Mouse (Mus musculus) granulocyte monocyte progenitor cell, adult 5-6 weeks (primary cell): ENCODE data around the gene Nup214. TPM values are rescaled to one million over a fixed set of nuclear protein-coding genes. Genes with fewer than 3 reads are reported as not detected.

ENCODE experiments used
- ATAC-seq: replicated peaks from 2 replicates; pipeline ENCODE4 v1.8.0; 2016; ENCODE audit warnings: mild to moderate bottlenecking, moderate TSS enrichment, inconsistent platforms; ENCODE audit not compliant: poor library complexity, severe bottlenecking
- total RNA-seq, 2 experiments: library from RNA; stranded (forward) in 1 of 2; stranded (reverse) in 1 of 2; fragments of 200-712, 200-1000 nt in 1 of 2; fragments of >200 nt in 1 of 2; fragmentation: Nextera tagmentation in 1 of 2; gene quantifications; 2 replicates each; pipeline ENCODE4 v1.2.3; 2014 to 2017

Nup214 gene
- total RNA-seq, 2 experiments from 2014 or later, result 52.2 to 145 TPM

DNA sequence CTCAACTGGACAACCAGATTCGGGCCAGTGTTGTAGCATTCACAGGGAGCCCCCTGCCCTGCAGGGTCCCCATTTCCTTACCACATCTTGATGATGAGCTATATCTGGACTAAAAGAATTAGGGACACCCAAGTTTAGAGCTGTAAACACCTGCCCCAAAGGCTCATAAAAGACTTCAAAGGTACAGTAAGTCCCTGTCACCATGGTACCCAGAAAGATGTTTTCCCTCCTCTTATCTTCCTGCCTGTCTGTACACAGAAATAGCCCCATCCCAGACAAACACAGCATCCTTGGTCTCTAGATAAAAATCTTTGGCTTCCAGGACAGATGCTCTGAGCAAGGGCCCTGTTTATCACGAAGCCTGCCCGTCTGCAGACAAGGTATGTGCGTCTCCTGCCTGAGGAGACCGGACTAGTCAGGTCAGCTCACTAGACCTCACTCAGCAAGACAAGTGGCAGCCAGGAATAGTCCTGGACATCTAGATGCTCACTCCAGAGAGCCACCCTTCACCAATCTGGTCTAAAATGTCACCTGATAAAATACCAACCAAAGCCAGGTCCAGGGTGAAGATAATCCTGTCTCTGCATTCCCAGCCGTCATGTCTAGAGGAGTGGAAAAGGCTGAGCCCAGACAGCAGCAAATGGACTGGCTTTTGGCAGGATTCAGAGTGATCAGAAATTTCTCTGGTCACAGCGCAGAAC, 89.4 kb downstream of the Nup214 start:
- no peak for ATAC-seq

DNA sequence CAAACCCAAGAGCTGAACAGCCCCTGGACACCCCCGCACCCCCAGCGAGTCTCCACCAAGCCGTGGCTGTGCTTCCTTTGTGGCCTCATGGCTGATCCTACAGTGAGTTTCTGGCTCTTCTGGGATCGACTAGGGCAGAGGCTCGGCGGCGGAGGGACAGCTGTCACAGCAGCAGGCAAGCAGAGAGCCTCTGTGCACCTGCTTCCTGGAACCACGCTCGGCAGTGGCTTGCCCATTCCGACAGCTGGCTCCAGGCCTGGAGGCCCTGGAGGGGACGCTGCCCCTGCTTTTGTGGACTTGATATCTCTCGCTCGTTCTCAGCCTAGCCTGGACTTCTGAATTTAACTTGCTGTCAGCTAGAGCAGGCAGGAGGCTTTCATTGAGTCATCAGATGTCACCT, 90.7 kb downstream of the Nup214 start:
- no peak for ATAC-seq

DNA sequence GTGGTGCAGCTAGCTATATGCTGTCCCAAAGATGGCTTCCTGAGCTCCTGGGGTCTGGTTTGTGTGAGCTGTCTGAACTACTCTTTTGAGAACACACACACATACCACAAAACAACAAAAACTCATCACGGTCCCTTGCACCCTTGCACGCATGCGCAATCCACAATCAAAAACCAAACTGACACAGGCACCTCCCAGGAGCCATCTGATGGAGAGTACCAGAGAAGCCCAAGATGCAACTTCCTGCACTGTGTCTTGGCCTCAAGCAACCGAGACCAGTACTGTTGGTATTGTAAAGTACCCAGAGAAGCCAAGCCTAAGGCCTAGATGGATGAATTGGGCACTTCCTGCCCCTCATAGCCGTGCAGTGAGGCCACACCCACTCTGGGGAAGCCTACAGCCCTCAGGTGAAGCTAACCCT, 91.1 kb downstream of the Nup214 start:
- ATAC-seq, result no peak

DNA sequence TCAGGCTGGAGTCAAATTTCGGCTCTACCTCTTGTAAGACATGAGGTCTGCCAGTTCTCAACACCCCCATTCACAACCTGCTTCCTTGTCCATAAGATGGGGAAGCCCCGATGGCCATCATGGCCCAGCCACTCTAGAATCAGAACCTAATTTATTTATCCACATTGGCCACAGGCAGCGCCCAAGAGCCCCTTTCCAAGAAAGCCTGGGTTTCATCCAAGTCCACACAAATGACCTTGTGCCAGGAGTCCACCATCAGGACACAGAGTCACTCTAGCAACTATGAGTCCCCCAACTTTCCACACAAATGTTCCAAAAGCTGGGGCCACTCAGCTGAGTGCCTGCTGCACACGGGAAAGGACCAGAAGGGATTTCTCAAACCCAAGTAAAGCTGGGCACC, 91.8 kb downstream of the Nup214 start:
- no peak for ATAC-seq

DNA sequence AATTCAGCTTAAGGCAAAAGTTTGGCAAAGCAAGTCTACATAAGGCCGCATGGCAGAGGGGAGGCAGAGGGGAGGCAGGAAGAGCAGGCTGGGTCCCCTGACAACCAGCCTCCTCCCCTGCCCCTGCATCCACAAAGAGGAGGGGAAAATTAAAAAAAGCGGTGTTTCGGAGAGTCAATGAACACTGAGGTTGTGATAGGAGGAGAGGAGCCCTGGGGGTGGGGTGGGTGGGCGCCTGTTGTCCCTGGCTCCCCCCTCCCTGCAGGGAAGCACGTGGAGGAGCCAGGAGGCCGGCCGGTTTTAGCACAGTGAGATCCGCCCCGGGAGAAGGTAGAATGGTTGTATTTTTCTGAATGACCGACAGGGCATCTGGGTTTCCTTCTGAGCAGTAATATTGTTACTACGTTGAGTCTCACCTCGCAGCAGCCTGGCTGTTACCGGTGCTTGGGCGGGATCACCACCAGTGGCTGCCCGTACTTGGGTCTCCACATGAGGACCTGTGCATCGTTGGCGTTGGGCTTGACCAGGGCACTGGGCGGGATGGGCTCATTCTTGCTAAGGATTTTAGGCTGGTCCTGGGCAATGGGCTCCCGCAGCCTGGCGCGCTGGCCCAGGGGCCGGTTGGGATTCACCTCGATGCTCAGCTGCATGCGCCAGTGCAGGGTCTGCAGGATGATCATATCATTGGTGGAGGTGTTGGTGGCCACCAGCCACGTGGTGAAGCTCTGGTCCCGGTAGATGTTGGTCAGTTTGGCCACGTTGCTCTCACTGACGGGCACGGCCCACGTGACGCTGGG, 94.8 kb downstream of the Nup214 start:
- ATAC-seq, result no peak

DNA sequence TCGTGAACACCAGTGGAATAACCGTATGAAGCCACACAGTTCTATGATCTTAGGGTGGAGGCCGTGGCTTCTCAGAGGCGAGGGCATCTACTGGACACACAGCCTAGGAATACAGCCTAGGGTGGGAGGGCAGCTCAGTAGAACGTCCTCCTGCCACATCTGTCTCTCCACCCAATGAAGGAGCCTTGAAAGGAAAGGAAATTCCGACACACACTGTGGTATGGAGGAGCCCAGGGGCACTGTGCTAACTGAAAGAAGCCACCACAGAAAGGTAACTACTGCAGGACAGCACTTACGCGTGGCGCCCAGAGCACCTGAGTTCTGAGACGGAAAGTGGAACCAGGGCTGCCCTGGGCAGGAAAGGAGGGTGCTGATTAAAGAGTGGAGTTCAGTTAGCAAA, 96.5 kb downstream of the Nup214 start:
- no peak for ATAC-seq

DNA sequence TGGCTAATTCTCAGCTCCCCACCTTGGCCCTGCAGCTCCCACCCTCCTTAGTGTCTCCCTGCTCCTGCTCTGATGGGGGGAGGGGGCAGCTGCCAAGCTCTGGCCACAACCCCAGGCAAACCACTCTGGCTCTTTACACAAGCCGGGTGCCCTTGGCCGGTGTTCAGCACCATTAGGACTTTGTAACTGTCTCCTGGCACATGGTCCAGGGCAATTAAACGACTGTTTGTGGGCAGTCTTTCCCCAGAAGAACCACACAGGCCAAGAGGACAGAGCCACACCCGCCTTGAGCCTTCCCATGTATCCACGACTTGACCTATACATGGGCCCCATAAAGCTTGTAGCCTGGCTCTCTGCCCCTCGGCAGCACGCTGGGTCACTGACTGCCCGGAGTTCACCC, 100.2 kb downstream of the Nup214 start:
- no peak for ATAC-seq

DNA sequence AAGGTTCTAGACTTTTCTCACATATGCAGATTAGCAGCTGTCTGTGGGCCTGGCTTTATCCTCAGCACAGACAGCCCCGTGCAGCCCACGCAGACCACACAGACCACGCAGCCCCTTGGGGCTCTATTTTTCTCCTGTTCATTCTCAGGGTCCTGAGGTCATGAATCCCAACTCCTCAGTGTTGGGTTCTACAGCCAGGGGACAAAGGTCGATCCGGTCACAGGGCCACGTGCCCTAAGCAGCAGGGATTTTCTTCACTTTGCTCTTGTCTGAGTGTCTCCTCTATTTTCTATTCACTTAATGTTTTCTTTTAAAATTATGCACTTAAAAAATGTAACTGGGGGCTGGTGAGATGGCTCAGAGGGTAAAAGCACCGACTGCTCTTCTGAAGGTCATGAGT, 101.1 kb downstream of the Nup214 start:
- no peak for ATAC-seq

DNA sequence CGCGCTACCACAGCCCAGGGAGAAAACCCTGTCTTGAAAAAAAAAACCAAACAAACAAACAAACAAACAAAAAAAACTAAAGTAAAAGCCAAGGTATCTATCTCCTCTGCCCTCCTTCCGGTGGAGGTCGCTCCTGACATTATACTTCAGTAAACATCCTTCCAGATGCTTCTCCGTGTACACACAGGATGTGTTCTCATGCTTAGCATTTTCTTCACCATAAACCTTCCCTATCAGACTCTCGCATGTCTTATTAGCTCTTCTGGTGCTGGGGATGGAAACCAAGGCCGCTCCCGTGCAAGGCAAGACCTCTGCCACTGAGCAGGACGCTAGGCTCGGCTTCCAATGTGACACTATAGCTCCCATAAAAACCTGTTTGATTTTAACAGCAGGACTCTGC, 103.5 kb downstream of the Nup214 start:
- ATAC-seq, result no peak

DNA sequence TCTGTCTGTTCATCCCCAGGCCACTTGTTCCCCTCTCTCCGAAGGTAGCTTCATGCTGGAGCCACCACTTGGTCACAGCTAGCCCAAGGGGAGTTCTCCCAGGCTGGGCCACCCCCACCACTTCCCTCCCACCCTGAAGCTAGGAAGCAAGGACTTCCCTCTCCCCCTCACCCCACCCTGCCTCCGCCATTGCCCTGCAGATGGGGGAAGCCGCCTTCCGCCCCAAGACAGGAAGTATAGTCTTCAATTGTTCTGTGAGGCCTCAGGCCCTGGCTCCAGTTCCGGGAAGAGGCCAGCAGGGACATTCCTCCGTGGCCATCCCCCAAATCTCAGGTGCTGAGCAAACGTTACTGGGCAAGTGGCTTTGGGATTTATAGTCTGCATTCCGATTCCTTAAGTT, 104.3 kb downstream of the Nup214 start:
- peak; percentile 64 for ATAC-seq

DNA sequence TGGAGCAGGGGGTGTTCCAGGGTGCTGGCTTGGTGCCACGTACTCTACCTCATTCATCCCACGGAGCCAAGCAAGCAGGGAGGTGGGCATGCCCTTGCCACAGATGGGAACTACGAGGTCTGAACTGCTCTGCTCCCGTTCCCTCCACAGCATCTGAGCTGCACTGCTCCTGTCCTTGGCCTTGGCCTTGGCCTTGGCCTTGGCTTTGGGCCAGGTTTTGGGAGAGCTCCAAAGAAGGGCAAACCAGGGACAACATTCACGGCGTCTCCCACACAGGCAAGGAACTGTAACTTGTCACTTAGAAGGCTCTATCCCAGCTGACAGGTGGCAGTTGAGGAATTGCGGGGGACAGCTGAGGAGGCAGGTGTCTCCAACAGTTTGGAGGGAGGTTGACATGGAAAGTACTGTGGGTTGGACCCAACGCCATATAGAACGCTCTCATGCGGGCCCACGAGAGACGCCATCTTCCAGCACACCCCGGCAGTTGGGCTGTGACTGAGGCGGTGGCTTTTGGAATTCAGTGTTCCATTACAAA, 105.0 kb downstream of the Nup214 start:
- ATAC-seq, result no peak

DNA sequence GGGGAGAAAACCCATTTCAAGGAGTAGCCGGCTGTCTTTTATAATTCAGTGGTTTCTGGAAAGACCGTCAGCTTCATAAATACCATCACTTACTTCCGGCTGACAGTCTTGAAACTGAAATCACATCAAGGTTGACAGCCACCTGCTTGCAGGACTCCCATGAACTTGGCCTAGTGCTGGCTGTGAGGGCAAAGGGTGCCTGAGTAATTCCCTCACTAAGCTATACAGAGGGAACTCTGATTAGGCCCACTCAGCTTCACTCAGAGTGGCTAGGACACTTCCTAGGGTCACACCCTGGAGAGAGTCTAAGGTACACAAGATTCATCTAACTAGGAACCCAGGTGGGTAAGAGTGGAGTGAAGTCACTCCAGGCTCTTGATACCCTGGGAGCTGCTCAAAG, 106.4 kb downstream of the Nup214 start:
- ATAC-seq, result no peak

DNA sequence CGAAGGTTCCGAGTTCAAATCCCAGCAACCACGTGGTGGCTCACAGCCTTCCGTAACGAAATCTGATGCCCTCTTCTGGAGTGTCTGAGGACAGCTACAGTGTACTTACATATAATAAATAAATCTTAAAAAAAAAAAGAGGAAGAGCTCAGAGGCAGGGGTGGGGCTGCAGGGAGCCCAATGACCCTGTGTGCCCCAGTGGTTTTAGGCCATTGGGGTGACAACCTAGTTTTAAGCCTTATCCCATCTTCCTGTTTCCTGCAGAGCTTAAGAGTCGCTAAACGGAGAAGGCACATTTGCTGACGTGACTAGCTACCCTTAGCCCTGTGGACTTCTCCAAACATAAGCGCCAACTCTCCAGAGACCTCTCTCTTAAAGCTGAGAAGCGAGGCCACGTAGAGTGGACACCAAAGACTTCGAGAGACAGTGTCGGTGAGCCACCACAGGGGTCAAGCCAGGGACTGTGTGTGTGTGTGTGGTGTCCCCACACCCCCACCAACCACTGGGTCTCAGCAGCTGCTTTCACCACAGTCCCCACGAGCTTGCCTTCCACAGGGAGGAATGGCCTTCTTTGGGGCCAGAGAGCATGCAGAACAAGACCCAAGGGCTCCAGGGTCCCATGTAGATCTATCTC, 107.2 kb downstream of the Nup214 start:
- ATAC-seq, result peak; percentile 56

DNA sequence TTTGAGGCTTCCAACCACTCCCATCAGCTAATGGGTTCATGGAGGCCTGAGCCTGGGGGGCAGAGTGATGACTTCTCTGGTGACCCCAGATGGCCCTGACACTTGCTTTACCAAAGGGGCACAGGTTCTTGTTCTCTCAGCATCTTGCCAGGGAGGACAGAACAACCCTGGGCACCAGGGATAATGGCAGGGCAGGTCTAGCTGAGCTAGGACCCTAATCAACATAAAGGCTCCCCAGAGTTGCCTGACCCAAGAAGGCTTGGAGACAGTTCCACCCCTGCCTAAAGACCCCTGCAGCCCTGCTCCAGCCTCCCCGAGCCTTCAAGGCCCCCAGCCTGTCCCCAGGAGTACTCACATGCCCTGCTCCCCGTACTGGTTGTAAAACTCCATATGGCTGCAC, 108.0 kb downstream of the Nup214 start:
- ATAC-seq, result no peak

DNA sequence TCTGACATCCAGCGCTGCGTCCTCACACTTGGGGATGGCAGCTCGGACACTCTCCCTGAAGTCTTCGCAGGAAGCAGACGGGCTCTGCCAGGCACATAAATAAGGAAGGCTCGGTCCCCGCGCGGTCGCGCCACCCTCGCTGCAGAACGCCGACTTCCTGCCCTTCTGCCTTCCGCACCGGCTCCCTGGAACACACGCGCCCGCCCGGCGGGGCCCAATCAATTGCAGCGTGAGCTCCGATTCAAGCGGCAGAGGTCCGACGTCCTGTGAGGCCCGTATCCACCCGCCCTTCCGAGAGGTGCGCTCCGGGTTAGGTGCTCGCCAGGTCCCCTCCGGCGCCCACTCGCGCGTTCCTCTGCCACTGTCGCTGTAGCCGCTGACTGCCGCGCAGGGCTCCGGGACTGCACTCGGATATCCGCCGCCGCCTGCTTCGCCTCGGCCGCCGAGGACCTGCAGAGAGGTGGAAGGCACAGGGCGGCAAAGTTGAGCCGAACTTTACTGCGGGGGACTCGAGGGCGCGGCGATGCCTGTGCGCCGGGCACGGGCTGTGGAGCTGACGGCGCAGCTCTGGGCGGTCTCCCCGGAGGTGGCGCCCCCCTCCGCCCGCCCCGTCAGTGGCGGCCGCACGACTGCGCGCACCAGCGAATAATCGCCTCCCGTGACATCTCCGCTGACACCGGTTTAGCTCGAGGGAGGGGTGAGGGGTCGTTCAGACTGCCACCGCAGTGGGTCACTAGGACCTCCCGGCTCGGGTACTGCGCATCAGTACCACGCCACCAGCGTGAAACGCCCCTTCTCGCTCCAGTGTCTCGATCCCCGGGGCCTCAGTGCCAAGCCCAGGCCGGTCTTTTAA, 109.1 kb downstream of the Nup214 start:
- ATAC-seq, result peak; percentile 33

DNA sequence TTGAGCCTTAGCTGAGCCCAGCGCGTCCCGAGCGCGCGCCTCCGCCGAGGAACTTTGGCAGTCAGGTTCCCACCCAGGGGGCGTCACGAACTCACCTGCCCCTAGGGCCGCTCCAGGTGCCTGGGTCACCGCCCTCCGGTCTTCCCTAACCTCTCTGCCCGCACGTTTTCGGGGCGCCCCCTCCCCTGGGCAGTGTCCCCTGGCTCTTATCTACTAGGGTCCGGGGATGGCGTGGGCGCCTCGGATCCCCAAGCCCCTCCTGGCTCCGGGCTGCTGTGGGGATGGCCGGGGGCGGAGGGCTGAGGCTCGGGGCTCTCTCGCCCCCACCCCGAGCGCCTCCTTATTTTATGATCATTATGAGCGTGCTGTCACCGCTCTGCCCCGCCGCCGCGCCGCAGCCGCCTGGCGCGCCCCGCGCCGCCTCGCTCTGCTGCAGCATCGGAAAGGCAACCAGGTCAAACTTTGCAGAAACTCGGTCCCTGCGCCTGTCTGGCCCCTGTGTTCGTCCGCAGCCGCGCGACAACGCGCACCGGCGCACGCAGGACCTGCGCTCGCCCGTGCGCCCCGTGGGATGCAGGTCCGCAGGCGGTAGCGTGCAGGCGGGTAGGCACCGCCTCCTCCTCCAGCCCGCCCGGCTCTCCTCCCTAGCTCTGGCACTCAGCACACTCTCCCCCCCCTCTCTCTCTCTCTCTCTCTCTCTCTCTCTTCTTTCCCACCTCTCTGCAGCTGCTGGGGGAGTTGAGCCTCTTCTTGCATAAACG, 110.1 kb downstream of the Nup214 start, which contains the start of gene Fam78a:
Gene Fam78a, minus strand, starts transcription at position 747 of the 761 bp plus-strand sequence.
- peak; percentile 47 for ATAC-seq

DNA sequence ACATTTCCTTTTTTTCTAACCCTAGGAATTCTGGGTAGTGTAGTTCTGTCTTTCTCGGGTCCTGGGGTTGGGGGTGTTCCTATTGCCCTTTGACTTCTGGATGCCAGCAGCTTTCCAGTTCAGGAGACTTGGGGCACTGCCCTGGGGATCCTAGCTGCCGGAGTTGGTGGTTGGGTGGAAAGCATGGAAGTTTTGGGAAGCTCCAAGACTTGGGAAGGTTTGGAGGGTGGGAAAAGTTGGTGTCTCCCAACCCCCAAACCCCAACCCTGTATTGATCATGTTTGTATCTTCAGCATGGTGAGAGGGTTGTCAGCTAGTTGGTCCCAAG, 110.6 kb downstream of the Nup214 start:
- ATAC-seq, result no peak

DNA sequence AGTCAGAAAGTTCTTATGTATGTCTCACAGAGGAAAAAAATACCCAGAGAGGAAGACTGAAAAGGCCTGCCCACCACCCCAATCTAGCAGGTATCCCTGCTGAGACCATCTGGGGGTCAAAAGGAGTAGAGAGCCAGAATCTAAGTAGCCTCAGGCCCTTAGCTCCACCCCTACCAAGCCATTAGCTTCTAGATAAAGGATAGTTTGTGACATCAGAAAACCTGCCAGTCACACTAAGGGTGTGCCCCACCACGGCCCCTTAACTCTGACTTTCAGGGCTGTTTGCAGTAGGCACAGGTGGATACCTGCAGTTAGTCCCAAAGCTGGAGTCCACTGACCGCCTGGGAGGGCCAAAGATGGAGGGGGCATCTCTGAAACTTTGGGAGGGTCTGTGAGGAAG, 111.0 kb downstream of the Nup214 start:
- ATAC-seq, result no peak

DNA sequence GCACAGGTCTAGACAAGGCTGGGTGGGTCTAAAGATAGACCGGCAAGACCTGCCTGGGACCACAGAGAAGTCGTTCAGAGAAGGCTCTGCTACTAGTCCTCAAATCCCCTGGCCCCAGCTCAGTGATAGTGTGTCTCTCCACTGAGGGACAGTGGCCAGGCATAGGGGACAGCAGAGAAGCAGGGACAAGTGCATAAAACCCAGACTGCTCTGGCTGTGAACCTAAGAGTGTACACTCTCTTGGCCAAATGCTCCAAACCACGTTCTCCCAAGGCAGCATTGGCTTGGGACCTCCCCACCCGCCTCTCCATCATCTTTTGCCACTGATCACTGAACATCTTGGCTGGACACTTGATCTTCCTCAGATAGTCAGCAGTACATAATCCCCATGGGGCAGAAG, 113.4 kb downstream of the Nup214 start:
- ATAC-seq, result no peak
